Mouse (Mus musculus): ENCODE results near the gene Nsa2.

GRCm38 (mm10) chr13:97104996-97105395 is 32.7 kb downstream of the Nsa2 start:
- TF ChIP-seq CTCF (IDR thresholded peaks at IDR 0.05; ENCODE audit: borderline replicate concordance, insufficient read depth, low read depth, low read length) (no peak), POLR2A (IDR thresholded peaks at IDR 0.05; ENCODE audit: borderline replicate concordance, insufficient read depth, low read length) (no peak)

Data from cerebellum, adult 2 months (tissue).